Mouse (Mus musculus): Measurements from ENCODE around the gene Depp1.
A peak's percentile ranks its signal among the peaks of the same experiment; 100 is the strongest.
"Not testable (repeated sequence)": the region's sequence is repeated elsewhere in the genome, so short reads cannot be mapped to it uniquely, and the experiment has no call there.

Gene Depp1

GRCm38 (mm10) chr6:116650406-116650805, at the start of gene Depp1:
Gene Depp1 (plus strand): TSS chr6:116650609.
- no peak for DNase-seq (ENCODE audit: low spot score)

- not testable (repeated sequence) for DNase-seq (ENCODE audit: low spot score)
Measured at GRCm38 (mm10) chr6:116600969-116601368, 49.4 kb upstream of the Depp1 start.

GRCm38 (mm10) chr6:116607230-116607629, 43.2 kb upstream of the Depp1 start:
- DNase-seq (ENCODE audit: low spot score), result no peak

- DNase-seq (ENCODE audit: low spot score), result no peak
Measured at GRCm38 (mm10) chr6:116615719-116616118, 34.7 kb upstream of the Depp1 start.

GRCm38 (mm10) chr6:116618073-116618472, 32.3 kb upstream of the Depp1 start:
- DNase-seq (ENCODE audit: low spot score), result no peak

- DNase-seq (ENCODE audit: low spot score), result no peak
Measured at GRCm38 (mm10) chr6:116621318-116622023, 28.9 kb upstream of the Depp1 start.

- not testable (repeated sequence) for DNase-seq (ENCODE audit: low spot score)
Measured at GRCm38 (mm10) chr6:116626417-116626816, 24.0 kb upstream of the Depp1 start.

- DNase-seq (ENCODE audit: low spot score), result no peak
Measured at GRCm38 (mm10) chr6:116628095-116628494, 22.3 kb upstream of the Depp1 start.

- DNase-seq (ENCODE audit: low spot score), result peak; percentile 52
Measured at GRCm38 (mm10) chr6:116628539-116629171, 21.8 kb upstream of the Depp1 start, which contains the start of gene Zfp422. Gene Zfp422 (minus strand): TSS chr6:116628999.

- DNase-seq (ENCODE audit: low spot score), result no peak
Measured at GRCm38 (mm10) chr6:116629766-116630165, 20.6 kb upstream of the Depp1 start.

- peak; percentile 84 for DNase-seq (ENCODE audit: low spot score)
Measured at GRCm38 (mm10) chr6:116632129-116632528, 18.3 kb upstream of the Depp1 start.

GRCm38 (mm10) chr6:116633741-116634695, 16.4 kb upstream of the Depp1 start:
- no peak for DNase-seq (ENCODE audit: low spot score)

GRCm38 (mm10) chr6:116635251-116636180, 14.9 kb upstream of the Depp1 start:
- DNase-seq (ENCODE audit: low spot score), result peak; percentile 29

GRCm38 (mm10) chr6:116636581-116637235, 13.7 kb upstream of the Depp1 start:
- no peak for DNase-seq (ENCODE audit: low spot score)

- no peak for DNase-seq (ENCODE audit: low spot score)
Measured at GRCm38 (mm10) chr6:116637496-116637895, 12.9 kb upstream of the Depp1 start.

- no peak for DNase-seq (ENCODE audit: low spot score)
Measured at GRCm38 (mm10) chr6:116638871-116639270, 11.5 kb upstream of the Depp1 start.

- DNase-seq (ENCODE audit: low spot score), result no peak
Measured at GRCm38 (mm10) chr6:116639663-116640062, 10.7 kb upstream of the Depp1 start.

- DNase-seq (ENCODE audit: low spot score), result no peak
Measured at GRCm38 (mm10) chr6:116642942-116643341, 7.5 kb upstream of the Depp1 start.

GRCm38 (mm10) chr6:116643881-116644280, 6.5 kb upstream of the Depp1 start:
- no peak for DNase-seq (ENCODE audit: low spot score)

GRCm38 (mm10) chr6:116644335-116644734, 6.1 kb upstream of the Depp1 start:
- no peak for DNase-seq (ENCODE audit: low spot score)

- no peak for DNase-seq (ENCODE audit: low spot score)
Measured at GRCm38 (mm10) chr6:116647763-116648162, 2.6 kb upstream of the Depp1 start.
